Mouse (Mus musculus) spleen, adult 2 months (tissue): ENCODE measurements around the gene 2610318N02Rik.

Source experiments
- CTCF ChIP-seq: fragments of 200-500 bp; IDR thresholded peaks from 2 replicates; pipeline ENCODE4 v1.5.1; 2011; ENCODE audit warnings: mild to moderate bottlenecking, inconsistent platforms; ENCODE audit not compliant: insufficient read depth, insufficient read length, insufficient replicate concordance; ENCODE audit errors: extremely low read depth
- POLR2A ChIP-seq: fragments of 200-500 bp; IDR thresholded peaks from 2 replicates; pipeline ENCODE4 v1.6.1; 2011; ENCODE audit warnings: low read depth, low read length, inconsistent platforms

DNA sequence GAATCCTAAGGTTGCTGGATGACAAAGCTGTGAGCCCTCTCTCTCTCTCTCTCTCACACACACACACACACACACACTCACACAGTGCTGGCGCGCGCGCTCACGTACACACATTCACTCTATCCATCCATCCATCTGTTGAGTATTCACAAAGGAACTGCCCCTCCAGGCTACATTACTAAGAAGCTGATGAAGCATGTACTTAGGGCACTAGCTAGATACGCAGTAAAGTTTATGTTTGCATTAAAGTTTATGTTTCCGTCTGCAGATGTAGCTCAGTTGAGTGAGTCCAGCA is 7.9 kb upstream of the 2610318N02Rik start:
- TF ChIP-seq POLR2A, result no peak
- TF ChIP-seq CTCF, result no peak
